Mouse (Mus musculus) ES-E14 (cell line): ENCODE results near the gene Flywch1. TPM values are rescaled to one million over a fixed set of nuclear protein-coding genes. Genes with fewer than 3 reads are reported as not detected.

Experiments used
- DNase-seq: peaks from one replicate; pipeline ENCODE4 v3.0.0-alpha.2; 2013; ENCODE audit warnings: low read depth, low spot score
- H3K27ac ChIP-seq: 2 replicates; pipeline ENCODE4 v1.5.1; 2012; ENCODE audit warnings: low read depth, mild to moderate bottlenecking, low read length, moderate library complexity, mixed read lengths; ENCODE audit not compliant: poor library complexity, insufficient read depth, severe bottlenecking
- H3K36me3 ChIP-seq: 2 replicates; pipeline ENCODE4 v1.6.1; 2012; ENCODE audit warnings: mild to moderate bottlenecking, low read length, moderate library complexity, mixed read lengths; ENCODE audit not compliant: control insufficient read depth, poor library complexity, insufficient read depth, severe bottlenecking
- H3K4me1 ChIP-seq, 2 experiments: fragments of 150-350 bp in 1 of 2; sonication (generic) in 1 of 2; 2 replicates each; pipeline ENCODE4 v1.6.1; 2012; ENCODE audit warnings: low read length in 2 of 2, mild to moderate bottlenecking in 1 of 2, mixed read lengths in 1 of 2; ENCODE audit not compliant: control insufficient read depth in 2 of 2, insufficient read depth in 2 of 2, poor library complexity in 1 of 2
- H3K4me3 ChIP-seq, 2 experiments: fragments of 150-350 bp in 1 of 2; sonication (generic) in 1 of 2; 2 replicates each; pipeline ENCODE4 v1.5.1; 2012; ENCODE audit warnings: low read length in 2 of 2, low read depth in 1 of 2, mild to moderate bottlenecking in 1 of 2, mixed read lengths in 1 of 2; ENCODE audit not compliant: insufficient read depth in 1 of 2, poor library complexity in 1 of 2, severe bottlenecking in 1 of 2
- H3K9ac ChIP-seq: 2 replicates; pipeline ENCODE4 v1.6.1; 2012; ENCODE audit warnings: low read depth, mild to moderate bottlenecking, low read length, mixed read lengths; ENCODE audit not compliant: poor library complexity, insufficient read depth, severe bottlenecking
- H3K9me3 ChIP-seq: fragments of 150-350 bp; sonication (generic); 2 replicates; pipeline ENCODE4 v1.6.1; 2012; ENCODE audit warnings: low read depth, mild to moderate bottlenecking, low read length; ENCODE audit not compliant: control insufficient read depth, insufficient read depth
- CHD2 ChIP-seq: IDR thresholded peaks from 2 replicates; pipeline ENCODE4 v1.6.1; 2014; ENCODE audit warnings: mild to moderate bottlenecking, low read depth, low read length, inconsistent platforms
- HCFC1 ChIP-seq: IDR thresholded peaks from 2 replicates; pipeline ENCODE4 v1.6.1; 2012; ENCODE audit warnings: low read length, inconsistent platforms, borderline replicate concordance; ENCODE audit not compliant: insufficient read depth
- MAFK ChIP-seq: IDR thresholded peaks from 2 replicates; pipeline ENCODE4 v1.6.1; 2014; ENCODE audit warnings: mild to moderate bottlenecking, low read depth, low read length, inconsistent platforms; ENCODE audit not compliant: insufficient read depth
- ZC3H11A ChIP-seq: IDR thresholded peaks from 2 replicates; pipeline ENCODE4 v1.6.1; 2012; ENCODE audit warnings: low read depth, mild to moderate bottlenecking, inconsistent platforms, low read length, borderline replicate concordance
- ZNF384 ChIP-seq: IDR thresholded peaks from 2 replicates; pipeline ENCODE4 v1.6.1; 2012; ENCODE audit warnings: low read depth, low read length, inconsistent platforms
- in situ Hi-C, 2 experiments: fragments of 600-800 bp; cut with MboI; formaldehyde crosslinking; loops; one replicate each; pipeline ENCODE4 v1.15.1; 2025; ENCODE audit warnings: low sequenced_read_pairs in 2 of 2, inconsistent platforms in 1 of 2; ENCODE audit not compliant: unreplicated experiment in 2 of 2
- total RNA-seq: library from RNA; depleted of rRNA; stranded (reverse); fragments of 300-350 nt; gene quantifications from 2 replicates; pipeline ENCODE4 v1.2.3, GENCODE M21; 2012; rRNA removed

Flywch1 gene
- total RNA-seq = 31.6 and 35.1 TPM in 2 replicates

DNA sequence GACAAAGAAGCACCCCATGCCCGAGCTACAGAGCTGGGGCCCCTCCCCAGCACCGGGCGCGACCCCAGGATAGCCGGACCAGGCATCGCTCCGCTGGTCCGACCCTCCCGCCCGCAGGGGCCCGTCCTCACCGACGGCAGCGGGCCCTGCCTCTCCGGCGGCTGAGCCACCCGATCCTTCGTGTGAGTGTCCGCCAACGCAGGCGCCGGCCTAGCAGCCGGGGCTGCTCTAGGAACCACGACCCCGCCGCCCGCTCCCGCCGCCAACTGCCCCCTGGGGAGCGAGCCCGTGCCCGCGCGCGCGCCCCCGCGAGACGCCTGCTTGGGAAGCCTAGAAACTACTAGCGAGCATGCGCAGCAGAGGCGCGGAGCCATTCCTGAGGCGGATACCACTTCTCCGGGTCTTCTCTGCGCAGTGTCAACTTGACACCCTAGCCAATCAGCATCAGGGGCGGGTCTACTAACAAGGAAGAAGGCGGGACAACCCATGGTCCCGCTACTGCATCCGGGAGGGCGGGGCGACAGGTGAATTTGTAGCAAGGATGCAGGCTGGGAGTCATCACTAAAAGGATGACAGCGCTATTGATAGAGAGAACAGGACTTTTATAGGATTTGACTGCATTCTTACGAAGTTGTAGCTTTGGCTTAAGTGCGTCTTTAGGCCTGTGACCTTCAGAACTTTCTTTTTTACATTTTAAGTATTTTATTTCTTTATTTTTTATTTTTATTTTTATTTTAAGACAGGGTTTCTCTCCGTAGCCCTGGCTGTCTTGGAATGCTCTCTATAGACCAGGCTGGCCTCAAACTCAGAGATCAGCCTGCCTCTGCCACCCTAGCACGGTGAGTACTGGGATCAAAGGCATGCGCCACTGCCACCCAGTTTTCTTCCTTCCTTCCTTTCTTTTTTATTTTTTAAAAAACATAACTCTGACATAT, at the start of gene Flywch1:
Gene Flywch1 (minus strand): TSS at position 319 of the 935 bp plus-strand sequence.
- no peaks in the 10 kb centered on the region for H3K9me3 ChIP-seq
- H3K9ac ChIP-seq = peak within 1 kb of the TSS; percentile 95
- H3K4me1 ChIP-seq = peaks cover 2 to 3% of the 10 kb centered on the region in 2 experiments; a peak in 1 of 4 replicates
- peak; percentile 96 for DNase-seq
- H3K27ac ChIP-seq = peak within 1 kb of the TSS; percentile 54; the same call in 1 of the 2 replicates
- H3K4me3 ChIP-seq = peak within 1 kb of the TSS; percentile 74 to 85
- peaks cover 2% of the 10 kb centered on the region; the same call in 1 of the 2 replicates for H3K36me3 ChIP-seq
- in situ Hi-C loops = no loop called here
- peak; percentile 74 for TF ChIP-seq CHD2
- no peak for TF ChIP-seq ZC3H11A
- TF ChIP-seq HCFC1 = peak; percentile 80
- no peak for TF ChIP-seq MAFK

DNA sequence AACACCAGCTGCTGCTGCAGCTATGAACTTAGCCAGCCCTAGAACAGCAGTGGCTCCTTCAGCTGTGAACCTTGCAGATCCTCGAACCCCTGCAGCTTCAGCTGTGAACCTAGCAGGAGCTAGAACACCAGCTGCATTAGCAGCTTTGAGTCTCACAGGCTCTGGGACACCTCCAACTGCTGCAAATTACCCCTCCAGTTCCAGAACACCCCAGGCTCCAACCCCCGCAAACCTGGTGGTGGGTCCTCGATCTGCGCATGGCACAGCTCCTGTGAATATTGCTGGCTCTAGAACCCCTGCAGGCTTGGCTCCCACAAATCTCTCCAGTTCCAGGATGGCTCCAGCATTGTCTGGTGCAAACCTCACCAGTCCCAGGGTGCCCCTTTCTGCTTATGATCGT, 49.3 kb upstream of the Flywch1 start:
- TF ChIP-seq MAFK (no peak), ZC3H11A (no peak), CHD2 (no peak), ZNF384 (no peak), HCFC1 (no peak)
- no peak for DNase-seq
- H3K27ac ChIP-seq = no peak overlapping the region
- no peak overlapping the region for H3K4me3 ChIP-seq
- peaks cover 33% of the 10 kb centered on the region for H3K9me3 ChIP-seq
- in situ Hi-C loops = no loop called here
- H3K36me3 ChIP-seq = peaks cover 92% of the 10 kb centered on the region
- peaks cover 0 to 23% of the 10 kb centered on the region in 2 experiments; a peak in 1 of 4 replicates for H3K4me1 ChIP-seq
- H3K9ac ChIP-seq = no peak overlapping the region

DNA sequence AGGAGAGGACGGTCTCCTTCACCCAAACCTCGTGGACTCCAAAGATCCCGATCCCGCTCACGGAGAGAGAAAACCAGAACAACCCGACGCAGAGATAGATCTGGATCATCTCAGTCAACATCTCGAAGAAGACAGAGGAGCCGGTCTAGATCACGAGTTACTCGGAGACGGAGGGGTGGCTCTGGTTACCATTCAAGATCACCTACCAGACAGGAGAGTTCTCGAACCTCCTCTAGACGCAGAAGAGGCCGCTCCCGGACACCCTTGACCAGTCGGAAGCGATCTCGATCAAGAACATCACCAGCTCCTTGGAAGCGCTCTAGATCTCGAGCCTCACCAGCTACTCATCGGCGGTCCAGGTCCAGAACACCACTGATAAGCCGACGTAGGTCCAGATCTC, 47.8 kb upstream of the Flywch1 start:
- H3K36me3 ChIP-seq = peaks cover 92% of the 10 kb centered on the region
- no peak overlapping the region for H3K9ac ChIP-seq
- peaks cover 44% of the 10 kb centered on the region for H3K9me3 ChIP-seq
- TF ChIP-seq ZC3H11A (no peak), HCFC1 (no peak), ZNF384 (no peak), MAFK (no peak), CHD2 (no peak)
- in situ Hi-C loops = no loop called here
- no peak for DNase-seq
- no peak overlapping the region for H3K27ac ChIP-seq
- no peak overlapping the region for H3K4me3 ChIP-seq
- H3K4me1 ChIP-seq = peaks cover 0 to 18% of the 10 kb centered on the region in 2 experiments; a peak in 1 of 4 replicates

DNA sequence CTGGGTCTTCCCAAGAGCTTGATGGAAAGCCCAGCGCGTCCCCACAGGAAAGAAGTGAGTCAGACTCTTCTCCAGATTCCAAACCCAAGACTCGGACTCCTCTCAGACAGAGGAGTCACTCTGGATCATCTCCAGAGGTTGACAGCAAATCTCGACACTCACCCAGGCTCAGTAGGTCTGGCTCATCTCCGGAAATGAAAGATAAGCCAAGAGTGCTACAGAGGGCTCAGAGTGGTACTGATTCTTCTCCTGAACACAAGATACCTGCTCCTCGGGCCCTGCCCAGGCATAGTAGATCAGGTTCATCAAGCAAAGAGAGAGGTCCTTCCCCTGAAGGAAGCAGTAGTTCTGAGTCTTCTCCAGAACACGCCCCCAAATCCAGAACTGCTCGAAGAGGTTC, 47.2 kb upstream of the Flywch1 start:
- no peak for TF ChIP-seq HCFC1
- TF ChIP-seq CHD2 = no peak
- TF ChIP-seq ZC3H11A = no peak
- Histone ChIP-seq H3K9ac (no peak overlapping the region), H3K9me3 (peaks cover 49% of the 10 kb centered on the region), H3K27ac (no peak overlapping the region), H3K4me1 (peaks cover 0 to 18% of the 10 kb centered on the region in 2 experiments; a peak in 1 of 4 replicates), H3K36me3 (peaks cover 93% of the 10 kb centered on the region), H3K4me3 (no peak overlapping the region)
- in situ Hi-C loops = no loop called here
- DNase-seq = no peak
